Mouse (Mus musculus): ENCODE results near the gene Palm2. TPM values are rescaled to one million over a fixed set of nuclear protein-coding genes. Genes with fewer than 3 reads are reported as not detected.

The Palm2 gene
- polyA plus RNA-seq, 1 experiment from 2014 or later = 10.2 TPM

- Histone ChIP-seq H3K27ac (replicated peaks; ENCODE audit: low read depth, low read length) (no peak overlapping the region), H3K36me3 (ENCODE audit: control insufficient read depth, insufficient read depth, low read length) (no peaks in the 10 kb centered on the region), H3K4me2 (ENCODE audit: low read length) (no peak overlapping the region), H3K9ac (replicated peaks; ENCODE audit: low read length) (no peak overlapping the region), H3K4me1 (ENCODE audit: control insufficient read depth, insufficient read depth, low read length) (no peaks in the 10 kb centered on the region), H3K9me3 (ENCODE audit: control insufficient read depth, low read length) (no peaks in the 10 kb centered on the region), H3K4me3 (replicated peaks; ENCODE audit: low read depth, low read length) (no peak overlapping the region), H3K27me3 (ENCODE audit: control insufficient read depth, insufficient read depth, low read length) (no peaks in the 10 kb centered on the region)
- DNase-seq (no peak), ATAC-seq (ENCODE audit: low FRiP score, low TSS enrichment) (no peak)
- 90% methylated on average over 6 of the region's 6 CpGs for WGBS
These were observed 55.8 kb downstream of the Palm2 start for GRCm38 (mm10) chr4:57489887-57490286.

DNA sequence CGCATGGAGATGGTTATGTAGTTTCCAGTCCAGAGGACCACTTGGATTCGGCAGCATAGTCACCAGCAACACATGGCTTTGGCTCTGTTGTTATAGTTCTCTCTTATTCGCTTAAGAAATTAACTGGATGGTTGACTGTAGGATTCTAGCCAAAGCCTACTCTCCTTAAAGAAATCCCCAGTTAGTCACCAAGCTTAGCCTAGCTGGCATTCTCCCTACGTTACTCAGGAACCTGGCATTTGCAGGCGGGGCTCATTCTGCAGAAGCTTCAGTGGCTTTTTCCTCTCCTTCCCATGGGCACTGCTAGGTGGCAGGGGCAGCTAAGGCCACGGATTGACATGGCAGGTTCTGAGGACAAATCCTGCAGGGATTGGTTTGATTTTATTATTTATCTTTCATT is 70.7 kb downstream of the Palm2 start:
- DNase-seq (no peak), ATAC-seq (ENCODE audit: low FRiP score, low TSS enrichment) (no peak)
- Histone ChIP-seq H3K4me1 (ENCODE audit: control insufficient read depth, insufficient read depth, low read length) (no peaks in the 10 kb centered on the region), H3K4me2 (ENCODE audit: low read length) (no peak overlapping the region), H3K27me3 (ENCODE audit: control insufficient read depth, insufficient read depth, low read length) (no peaks in the 10 kb centered on the region), H3K36me3 (ENCODE audit: control insufficient read depth, insufficient read depth, low read length) (no peaks in the 10 kb centered on the region), H3K9ac (replicated peaks; ENCODE audit: low read length) (no peak overlapping the region), H3K27ac (replicated peaks; ENCODE audit: low read depth, low read length) (no peak overlapping the region), H3K4me3 (replicated peaks; ENCODE audit: low read depth, low read length) (no peak overlapping the region), H3K9me3 (ENCODE audit: control insufficient read depth, low read length) (no peaks in the 10 kb centered on the region)
- WGBS = 91% methylated on average over 6 of the region's 6 CpGs

DNA sequence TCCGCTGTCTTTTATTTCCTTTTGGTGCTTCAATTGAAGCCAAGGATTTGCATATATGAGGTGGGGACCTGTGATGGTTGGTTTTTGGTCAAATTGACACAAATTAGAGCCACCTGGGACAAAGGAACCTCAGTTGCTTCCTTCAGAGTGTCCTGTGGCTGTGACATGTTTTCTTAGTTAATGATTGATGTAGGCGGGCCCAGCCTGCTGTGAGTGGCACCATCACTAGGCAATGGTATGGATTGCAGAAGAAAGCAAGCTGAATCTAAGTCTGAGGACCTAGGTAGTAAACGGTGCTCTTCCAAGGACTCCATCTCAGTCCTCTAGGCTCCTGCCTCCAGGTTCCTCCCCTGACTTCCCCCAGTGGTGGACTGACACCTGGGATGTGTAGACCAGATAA is 76.5 kb downstream of the Palm2 start:
- Histone ChIP-seq H3K27me3 (ENCODE audit: control insufficient read depth, insufficient read depth, low read length) (no peaks in the 10 kb centered on the region), H3K4me2 (ENCODE audit: low read length) (no peak overlapping the region), H3K4me3 (replicated peaks; ENCODE audit: low read depth, low read length) (no peak overlapping the region), H3K27ac (replicated peaks; ENCODE audit: low read depth, low read length) (no peak overlapping the region), H3K9me3 (ENCODE audit: control insufficient read depth, low read length) (no peaks in the 10 kb centered on the region), H3K36me3 (ENCODE audit: control insufficient read depth, insufficient read depth, low read length) (no peaks in the 10 kb centered on the region), H3K9ac (replicated peaks; ENCODE audit: low read length) (no peak overlapping the region), H3K4me1 (ENCODE audit: control insufficient read depth, insufficient read depth, low read length) (no peaks in the 10 kb centered on the region)
- DNase-seq (no peak), ATAC-seq (ENCODE audit: low FRiP score, low TSS enrichment) (no peak)
- 90% methylated on average over 3 of the region's 3 CpGs for WGBS

DNA sequence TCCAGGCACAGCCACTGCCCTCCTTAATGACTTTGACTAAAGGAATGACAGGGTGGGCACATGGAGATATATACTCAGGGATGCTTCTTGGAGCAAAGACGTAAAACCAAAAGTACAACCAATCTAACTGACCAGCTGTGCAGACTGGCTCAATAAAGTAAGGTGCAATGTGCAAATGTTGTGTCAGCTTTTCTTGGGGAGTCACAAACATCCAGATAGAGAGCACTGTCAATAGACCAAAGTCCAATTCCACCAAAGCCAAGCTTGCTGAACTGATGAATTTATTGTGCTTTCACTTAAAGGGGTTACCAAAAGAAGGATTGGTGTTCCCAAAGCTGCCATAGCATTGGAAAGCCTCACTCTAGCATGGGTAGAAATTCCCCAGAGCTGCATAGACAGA is 77.7 kb downstream of the Palm2 start:
- no peak overlapping the region for H3K9ac ChIP-seq (replicated peaks; ENCODE audit: low read length)
- no peak for DNase-seq
- no peak overlapping the region for H3K4me3 ChIP-seq (replicated peaks; ENCODE audit: low read depth, low read length)
- H3K4me2 ChIP-seq (ENCODE audit: low read length) = no peak overlapping the region
- no peak overlapping the region for H3K27ac ChIP-seq (replicated peaks; ENCODE audit: low read depth, low read length)
- H3K27me3 ChIP-seq (ENCODE audit: control insufficient read depth, insufficient read depth, low read length) = no peaks in the 10 kb centered on the region
- 94% methylated on average over 1 of the region's 1 CpGs for WGBS
- no peaks in the 10 kb centered on the region for H3K4me1 ChIP-seq (ENCODE audit: control insufficient read depth, insufficient read depth, low read length)
- no peak for ATAC-seq (ENCODE audit: low FRiP score, low TSS enrichment)
- H3K36me3 ChIP-seq (ENCODE audit: control insufficient read depth, insufficient read depth, low read length) = no peaks in the 10 kb centered on the region
- no peaks in the 10 kb centered on the region for H3K9me3 ChIP-seq (ENCODE audit: control insufficient read depth, low read length)

DNA sequence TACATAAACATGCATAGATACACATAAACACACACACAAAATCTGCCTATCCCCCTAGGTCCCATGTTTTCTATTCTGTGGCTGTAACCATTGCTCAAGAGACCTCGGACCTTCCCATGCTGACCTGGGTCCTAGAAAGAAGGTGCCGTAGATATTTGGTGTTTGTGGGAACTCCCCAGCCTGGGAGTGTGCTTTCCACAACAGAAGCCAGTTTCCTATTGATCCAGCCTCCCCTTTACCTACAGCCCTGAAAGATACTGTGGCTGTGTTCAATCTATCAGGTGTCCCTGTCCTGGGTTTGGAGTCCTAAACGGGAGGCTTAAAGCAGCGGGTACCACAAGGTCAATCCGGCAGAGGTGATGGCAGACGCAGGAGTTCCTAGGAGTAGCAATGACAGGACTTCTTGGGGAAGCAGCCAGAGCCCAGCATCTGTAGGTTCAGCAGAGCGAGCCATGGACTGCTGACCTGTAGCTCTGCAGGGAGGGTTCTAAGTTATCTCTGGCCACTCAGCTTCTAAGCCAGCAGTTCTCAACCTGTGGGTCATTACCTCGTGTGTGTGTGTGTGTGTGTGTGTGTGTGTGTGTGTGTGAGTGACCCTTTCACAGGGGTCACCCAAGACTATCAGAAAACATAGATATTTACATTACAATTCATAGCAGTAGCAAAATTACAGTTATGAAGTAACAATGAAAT is 79.3 kb downstream of the Palm2 start:
- H3K4me1 ChIP-seq (ENCODE audit: control insufficient read depth, insufficient read depth, low read length) = no peaks in the 10 kb centered on the region
- no peak overlapping the region for H3K4me3 ChIP-seq (replicated peaks; ENCODE audit: low read depth, low read length)
- no peak overlapping the region for H3K4me2 ChIP-seq (ENCODE audit: low read length)
- DNase-seq = no peak
- no peak overlapping the region for H3K27ac ChIP-seq (replicated peaks; ENCODE audit: low read depth, low read length)
- H3K9ac ChIP-seq (replicated peaks; ENCODE audit: low read length) = no peak overlapping the region
- WGBS = 86% methylated on average over 8 of the region's 8 CpGs
- H3K27me3 ChIP-seq (ENCODE audit: control insufficient read depth, insufficient read depth, low read length) = no peaks in the 10 kb centered on the region
- no peaks in the 10 kb centered on the region for H3K36me3 ChIP-seq (ENCODE audit: control insufficient read depth, insufficient read depth, low read length)
- no peak for ATAC-seq (ENCODE audit: low FRiP score, low TSS enrichment)
- no peaks in the 10 kb centered on the region for H3K9me3 ChIP-seq (ENCODE audit: control insufficient read depth, low read length)

- Histone ChIP-seq H3K4me1 (ENCODE audit: control insufficient read depth, insufficient read depth, low read length) (no peaks in the 10 kb centered on the region), H3K36me3 (ENCODE audit: control insufficient read depth, insufficient read depth, low read length) (no peaks in the 10 kb centered on the region), H3K27ac (replicated peaks; ENCODE audit: low read depth, low read length) (no peak overlapping the region), H3K9ac (replicated peaks; ENCODE audit: low read length) (no peak overlapping the region), H3K9me3 (ENCODE audit: control insufficient read depth, low read length) (no peaks in the 10 kb centered on the region), H3K4me3 (replicated peaks; ENCODE audit: low read depth, low read length) (no peak overlapping the region), H3K4me2 (ENCODE audit: low read length) (no peak overlapping the region), H3K27me3 (ENCODE audit: control insufficient read depth, insufficient read depth, low read length) (no peaks in the 10 kb centered on the region)
- 90% methylated on average over 31 of the region's 31 CpGs for WGBS
- DNase-seq (no peak), ATAC-seq (ENCODE audit: low FRiP score, low TSS enrichment) (no peak)
These were observed 80.2 kb downstream of the Palm2 start for GRCm38 (mm10) chr4:57514003-57514937.

DNA sequence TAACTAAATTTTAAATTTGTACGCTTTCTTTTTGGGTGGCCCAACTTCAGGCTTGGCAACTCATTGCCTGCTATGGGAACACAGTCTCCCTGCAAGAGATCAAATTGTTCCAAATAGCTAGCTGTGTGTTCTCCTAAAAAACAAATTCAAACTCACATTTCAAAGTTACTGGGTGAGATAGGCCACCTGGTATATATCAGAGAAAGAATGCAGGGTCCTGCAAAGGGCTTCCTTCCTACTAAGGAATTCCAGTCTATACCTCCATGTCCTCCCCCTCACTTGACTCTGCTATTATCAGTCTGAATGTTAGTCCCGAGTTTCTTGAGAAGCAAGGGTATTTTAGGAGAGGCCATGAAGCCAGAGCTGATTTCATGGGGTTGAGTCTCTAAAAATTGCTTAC is 81.3 kb downstream of the Palm2 start:
- no peak for DNase-seq
- H3K27ac ChIP-seq (replicated peaks; ENCODE audit: low read depth, low read length) = no peak overlapping the region
- H3K36me3 ChIP-seq (ENCODE audit: control insufficient read depth, insufficient read depth, low read length) = no peaks in the 10 kb centered on the region
- H3K9ac ChIP-seq (replicated peaks; ENCODE audit: low read length) = no peak overlapping the region
- H3K4me2 ChIP-seq (ENCODE audit: low read length) = no peak overlapping the region
- H3K9me3 ChIP-seq (ENCODE audit: control insufficient read depth, low read length) = no peaks in the 10 kb centered on the region
- H3K27me3 ChIP-seq (ENCODE audit: control insufficient read depth, insufficient read depth, low read length) = no peaks in the 10 kb centered on the region
- H3K4me3 ChIP-seq (replicated peaks; ENCODE audit: low read depth, low read length) = no peak overlapping the region
- WGBS = 81% methylated on average over 2 of the region's 2 CpGs
- no peak for ATAC-seq (ENCODE audit: low FRiP score, low TSS enrichment)
- H3K4me1 ChIP-seq (ENCODE audit: control insufficient read depth, insufficient read depth, low read length) = no peaks in the 10 kb centered on the region

DNA sequence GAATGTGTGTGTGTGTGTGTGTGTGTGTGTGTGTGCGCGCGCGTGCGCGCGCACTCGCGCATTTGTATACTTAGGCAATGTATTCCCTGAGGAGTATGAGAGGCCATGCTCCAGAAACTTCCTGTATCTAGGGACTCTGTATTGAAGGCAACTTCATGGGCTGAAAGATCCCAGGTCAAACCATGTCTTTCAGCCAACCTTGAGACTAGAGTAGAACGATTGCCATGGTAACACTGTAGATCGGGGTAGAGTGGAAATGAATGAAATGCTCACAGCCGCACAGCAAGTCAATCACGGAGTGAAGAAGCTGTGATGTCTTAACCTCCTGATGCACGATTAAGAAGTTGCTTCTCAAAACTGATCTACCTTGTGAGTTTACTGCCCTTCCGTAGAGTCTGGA is 89.4 kb downstream of the Palm2 start:
- H3K27ac ChIP-seq (replicated peaks; ENCODE audit: low read depth, low read length) = no peak overlapping the region
- ATAC-seq (ENCODE audit: low FRiP score, low TSS enrichment) = no peak
- WGBS = 95% methylated on average over 15 of the region's 15 CpGs

GRCm38 (mm10) chr4:57524461-57524860 is 90.4 kb downstream of the Palm2 start:
- no peak for DNase-seq
- Histone ChIP-seq H3K9me3 (ENCODE audit: control insufficient read depth, low read length) (no peaks in the 10 kb centered on the region), H3K4me1 (ENCODE audit: control insufficient read depth, insufficient read depth, low read length) (no peaks in the 10 kb centered on the region), H3K36me3 (ENCODE audit: control insufficient read depth, insufficient read depth, low read length) (no peaks in the 10 kb centered on the region), H3K4me3 (replicated peaks; ENCODE audit: low read depth, low read length) (no peak overlapping the region), H3K27me3 (ENCODE audit: control insufficient read depth, insufficient read depth, low read length) (no peaks in the 10 kb centered on the region), H3K9ac (replicated peaks; ENCODE audit: low read length) (no peak overlapping the region), H3K4me2 (ENCODE audit: low read length) (no peak overlapping the region), H3K27ac (replicated peaks; ENCODE audit: low read depth, low read length) (no peak overlapping the region)
- 80% methylated on average over 3 of the region's 3 CpGs for WGBS
- ATAC-seq (ENCODE audit: low FRiP score, low TSS enrichment) = no peak

More for the DNA sequence above, 89.4 kb downstream of the Palm2 start:
- H3K9ac ChIP-seq (replicated peaks; ENCODE audit: low read length) = no peak overlapping the region
- H3K27me3 ChIP-seq (ENCODE audit: control insufficient read depth, insufficient read depth, low read length) = no peaks in the 10 kb centered on the region
- no peaks in the 10 kb centered on the region for H3K9me3 ChIP-seq (ENCODE audit: control insufficient read depth, low read length)
- no peaks in the 10 kb centered on the region for H3K36me3 ChIP-seq (ENCODE audit: control insufficient read depth, insufficient read depth, low read length)
- no peak overlapping the region for H3K4me2 ChIP-seq (ENCODE audit: low read length)
- no peak overlapping the region for H3K4me3 ChIP-seq (replicated peaks; ENCODE audit: low read depth, low read length)
- H3K4me1 ChIP-seq (ENCODE audit: control insufficient read depth, insufficient read depth, low read length) = no peaks in the 10 kb centered on the region
- no peak for DNase-seq
